Mouse (Mus musculus): ENCODE results near the gene Prdm16.
A peak's percentile ranks its signal among the peaks of the same experiment; 100 is the strongest.

Prdm16 gene

GRCm38 (mm10) chr4:154348197-154348786 is 288.4 kb downstream of the Prdm16 start:
- DNase-seq (ENCODE audit: extremely low spot score, low read depth, low spot score), result no peak

GRCm38 (mm10) chr4:154346731-154347522 is 289.7 kb downstream of the Prdm16 start:
- no peak for DNase-seq (ENCODE audit: extremely low spot score, low read depth, low spot score)

GRCm38 (mm10) chr4:154336650-154337049 is 300.0 kb downstream of the Prdm16 start:
- DNase-seq (ENCODE audit: extremely low spot score, low read depth, low spot score), result no peak

- no peak for DNase-seq (ENCODE audit: extremely low spot score, low read depth, low spot score)
Measured at GRCm38 (mm10) chr4:154335761-154336160, 300.9 kb downstream of the Prdm16 start, which contains the start of gene B230104I21Rik. B230104I21Rik (plus strand) TSS chr4:154336127.

GRCm38 (mm10) chr4:154334699-154335402 is 301.8 kb downstream of the Prdm16 start:
- DNase-seq (ENCODE audit: extremely low spot score, low read depth, low spot score), result no peak

- no peak for DNase-seq (ENCODE audit: extremely low spot score, low read depth, low spot score)
Measured at GRCm38 (mm10) chr4:154333300-154333699, 303.4 kb downstream of the Prdm16 start.

- no peak for DNase-seq (ENCODE audit: extremely low spot score, low read depth, low spot score)
Measured at GRCm38 (mm10) chr4:154331271-154331670, 305.4 kb downstream of the Prdm16 start.

- DNase-seq (ENCODE audit: extremely low spot score, low read depth, low spot score), result no peak
Measured at GRCm38 (mm10) chr4:154330001-154330400, 306.7 kb downstream of the Prdm16 start.

- peak; percentile 81 for DNase-seq (ENCODE audit: extremely low spot score, low read depth, low spot score)
Measured at GRCm38 (mm10) chr4:154328836-154329235, 307.8 kb downstream of the Prdm16 start.

GRCm38 (mm10) chr4:154328431-154328830 is 308.2 kb downstream of the Prdm16 start:
- no peak for DNase-seq (ENCODE audit: extremely low spot score, low read depth, low spot score)

GRCm38 (mm10) chr4:154325410-154325809 is 311.3 kb downstream of the Prdm16 start:
- no peak for DNase-seq (ENCODE audit: extremely low spot score, low read depth, low spot score)

- DNase-seq (ENCODE audit: extremely low spot score, low read depth, low spot score), result no peak
Measured at GRCm38 (mm10) chr4:154313622-154313967, 323.1 kb downstream of the Prdm16 start.

- no peak for DNase-seq (ENCODE audit: extremely low spot score, low read depth, low spot score)
Measured at GRCm38 (mm10) chr4:154312935-154313621, 323.6 kb downstream of the Prdm16 start.

GRCm38 (mm10) chr4:154312143-154312812 is 324.4 kb downstream of the Prdm16 start:
- no peak for DNase-seq (ENCODE audit: extremely low spot score, low read depth, low spot score)

GRCm38 (mm10) chr4:154310576-154311262 is 326.0 kb downstream of the Prdm16 start:
- DNase-seq (ENCODE audit: extremely low spot score, low read depth, low spot score), result no peak

- DNase-seq (ENCODE audit: extremely low spot score, low read depth, low spot score), result no peak
Measured at GRCm38 (mm10) chr4:154309131-154309530, 327.5 kb downstream of the Prdm16 start.

- DNase-seq (ENCODE audit: extremely low spot score, low read depth, low spot score), result peak; percentile 46
Measured at GRCm38 (mm10) chr4:154301466-154301881, 335.2 kb downstream of the Prdm16 start, which contains the start of gene Arhgef16. Arhgef16 (minus strand) TSS chr4:154301676.

- no peak for DNase-seq (ENCODE audit: extremely low spot score, low read depth, low spot score)
Measured at GRCm38 (mm10) chr4:154299541-154300271, 337.0 kb downstream of the Prdm16 start.

- no peak for DNase-seq (ENCODE audit: extremely low spot score, low read depth, low spot score)
Measured at GRCm38 (mm10) chr4:154297761-154298160, 338.9 kb downstream of the Prdm16 start.
